Mouse (Mus musculus): ENCODE data around the gene Phactr4. TPM values are rescaled to one million over a fixed set of nuclear protein-coding genes. Genes with fewer than 3 reads are reported as not detected.

Gene Phactr4
- total and polyA plus RNA-seq, 2 experiments from 2014 or later = 4.4 to 10.0 TPM

GRCm38 (mm10) chr4:132391063-132391740 lies 31.1 kb downstream of the Phactr4 start:
- no peak for TF ChIP-seq CTCF (IDR thresholded peaks at IDR 0.05; ENCODE audit: low read depth)
- no peak for TF ChIP-seq EP300 (IDR thresholded peaks at IDR 0.05; ENCODE audit: low read depth)
- H3K4me2 ChIP-seq (ENCODE audit: low read depth, low read length) = no peak overlapping the region
- no peak overlapping the region for H3K9ac ChIP-seq (replicated peaks; ENCODE audit: low read depth, low read length)
- DNase-seq (ENCODE audit: low spot score) (no peak), ATAC-seq (ENCODE audit: insufficient read depth, low read depth) (no peak)
- H3K4me3 ChIP-seq (ENCODE audit: low read depth, low read length) = no peak overlapping the region
- 88% methylated on average over 8 of the region's 8 CpGs for WGBS
- H3K36me3 ChIP-seq (replicated peaks; ENCODE audit: control insufficient read depth, insufficient read depth, low read length) = 0 out of 2 replicates have a peak, but pooled peaks cover 4% of the 10 kb centered on the region
- no peaks in the 10 kb centered on the region for H3K9me3 ChIP-seq (replicated peaks; ENCODE audit: control insufficient read depth, low read length)
- H3K4me1 ChIP-seq (ENCODE audit: control insufficient read depth, insufficient read depth) = peaks cover 4% of the 10 kb centered on the region; the same call in 1 of the 2 replicates
- no peak overlapping the region for H3K27ac ChIP-seq (ENCODE audit: low read depth)
- H3K27me3 ChIP-seq (ENCODE audit: control insufficient read depth, insufficient read depth, low read length) = no peaks in the 10 kb centered on the region

- Histone ChIP-seq H3K4me1 (ENCODE audit: control insufficient read depth, insufficient read depth) (peaks cover 4% of the 10 kb centered on the region; the same call in 1 of the 2 replicates), H3K4me3 (ENCODE audit: low read depth, low read length) (no peak overlapping the region), H3K36me3 (replicated peaks; ENCODE audit: control insufficient read depth, insufficient read depth, low read length) (peaks cover 8% of the 10 kb centered on the region; the same call in 1 of the 2 replicates), H3K9me3 (replicated peaks; ENCODE audit: control insufficient read depth, low read length) (no peaks in the 10 kb centered on the region), H3K4me2 (ENCODE audit: low read depth, low read length) (no peak overlapping the region), H3K9ac (replicated peaks; ENCODE audit: low read depth, low read length) (no peak overlapping the region), H3K27ac (ENCODE audit: low read depth) (no peak overlapping the region), H3K27me3 (ENCODE audit: control insufficient read depth, insufficient read depth, low read length) (no peaks in the 10 kb centered on the region)
- WGBS = 70% methylated on average over 4 of the region's 4 CpGs
- DNase-seq (ENCODE audit: low spot score) (no peak), ATAC-seq (ENCODE audit: insufficient read depth, low read depth) (no peak)
- TF ChIP-seq EP300 (IDR thresholded peaks at IDR 0.05; ENCODE audit: low read depth) (no peak), CTCF (IDR thresholded peaks at IDR 0.05; ENCODE audit: low read depth) (no peak)
Measured at GRCm38 (mm10) chr4:132389302-132389701, 33.0 kb downstream of the Phactr4 start.

- 64% methylated on average over 5 of the region's 5 CpGs for WGBS
- ATAC-seq (ENCODE audit: insufficient read depth, low read depth) = no peak
- no peak for DNase-seq (ENCODE audit: low spot score)
Measured at GRCm38 (mm10) chr4:132387617-132388016, 34.7 kb downstream of the Phactr4 start.

GRCm38 (mm10) chr4:132386846-132387245 lies 35.4 kb downstream of the Phactr4 start:
- Histone ChIP-seq H3K4me1 (ENCODE audit: control insufficient read depth, insufficient read depth) (peaks cover 4% of the 10 kb centered on the region; the same call in 1 of the 2 replicates), H3K27ac (ENCODE audit: low read depth) (peak overlapping the region; percentile 59), H3K9ac (replicated peaks; ENCODE audit: low read depth, low read length) (no peak overlapping the region), H3K4me2 (ENCODE audit: low read depth, low read length) (no peak overlapping the region), H3K4me3 (ENCODE audit: low read depth, low read length) (no peak overlapping the region), H3K27me3 (ENCODE audit: control insufficient read depth, insufficient read depth, low read length) (no peaks in the 10 kb centered on the region), H3K9me3 (replicated peaks; ENCODE audit: control insufficient read depth, low read length) (no peaks in the 10 kb centered on the region), H3K36me3 (replicated peaks; ENCODE audit: control insufficient read depth, insufficient read depth, low read length) (peaks cover 8% of the 10 kb centered on the region; the same call in 1 of the 2 replicates)
- DNase-seq (ENCODE audit: low spot score) (no peak), ATAC-seq (ENCODE audit: insufficient read depth, low read depth) (no peak)
- WGBS = 57% methylated on average over 7 of the region's 7 CpGs
- TF ChIP-seq EP300 (IDR thresholded peaks at IDR 0.05; ENCODE audit: low read depth) (no peak), CTCF (IDR thresholded peaks at IDR 0.05; ENCODE audit: low read depth) (no peak)

More at GRCm38 (mm10) chr4:132387617-132388016, 34.7 kb downstream of the Phactr4 start:
- peaks cover 4% of the 10 kb centered on the region; the same call in 1 of the 2 replicates for H3K4me1 ChIP-seq (ENCODE audit: control insufficient read depth, insufficient read depth)
- H3K9me3 ChIP-seq (replicated peaks; ENCODE audit: control insufficient read depth, low read length) = no peaks in the 10 kb centered on the region
- TF ChIP-seq EP300 (IDR thresholded peaks at IDR 0.05; ENCODE audit: low read depth) (no peak), CTCF (IDR thresholded peaks at IDR 0.05; ENCODE audit: low read depth) (no peak)
- no peak overlapping the region for H3K9ac ChIP-seq (replicated peaks; ENCODE audit: low read depth, low read length)
- no peak overlapping the region for H3K4me3 ChIP-seq (ENCODE audit: low read depth, low read length)
- peaks cover 8% of the 10 kb centered on the region; the same call in 1 of the 2 replicates for H3K36me3 ChIP-seq (replicated peaks; ENCODE audit: control insufficient read depth, insufficient read depth, low read length)
- H3K4me2 ChIP-seq (ENCODE audit: low read depth, low read length) = no peak overlapping the region
- no peaks in the 10 kb centered on the region for H3K27me3 ChIP-seq (ENCODE audit: control insufficient read depth, insufficient read depth, low read length)
- H3K27ac ChIP-seq (ENCODE audit: low read depth) = peak overlapping the region; percentile 59

- no peak for TF ChIP-seq EP300 (IDR thresholded peaks at IDR 0.05; ENCODE audit: low read depth)
- TF ChIP-seq CTCF (IDR thresholded peaks at IDR 0.05; ENCODE audit: low read depth) = no peak
- H3K4me1 ChIP-seq (ENCODE audit: control insufficient read depth, insufficient read depth) = peaks cover 4% of the 10 kb centered on the region; the same call in 1 of the 2 replicates
- no peak for ATAC-seq (ENCODE audit: insufficient read depth, low read depth)
- H3K36me3 ChIP-seq (replicated peaks; ENCODE audit: control insufficient read depth, insufficient read depth, low read length) = peaks cover 8% of the 10 kb centered on the region; the same call in 1 of the 2 replicates
- no peaks in the 10 kb centered on the region for H3K27me3 ChIP-seq (ENCODE audit: control insufficient read depth, insufficient read depth, low read length)
- H3K27ac ChIP-seq (ENCODE audit: low read depth) = peak overlapping the region; percentile 4; the same call in 1 of the 2 replicates
- no peak overlapping the region for H3K9ac ChIP-seq (replicated peaks; ENCODE audit: low read depth, low read length)
- no peak overlapping the region for H3K4me2 ChIP-seq (ENCODE audit: low read depth, low read length)
- H3K9me3 ChIP-seq (replicated peaks; ENCODE audit: control insufficient read depth, low read length) = no peaks in the 10 kb centered on the region
- H3K4me3 ChIP-seq (ENCODE audit: low read depth, low read length) = no peak overlapping the region
- DNase-seq (ENCODE audit: low spot score) = no peak
- 52% methylated on average over 8 of the region's 8 CpGs for WGBS
Measured at GRCm38 (mm10) chr4:132385771-132386410, 36.4 kb downstream of the Phactr4 start.

All from heart, postnatal 0 days (tissue).